Mouse (Mus musculus) embryonic facial prominence, embryonic 11.5 days (tissue): ENCODE data around the gene Iqcn. TPM values are rescaled to one million over a fixed set of nuclear protein-coding genes. Genes with fewer than 3 reads are reported as not detected.

ENCODE experiments used
- polyA plus RNA-seq: library from polyadenylated mRNA; unstranded; fragments of >200 nt; fragmentation: Nextera tagmentation; extraction: Ambion mirVana; gene quantifications from 2 replicates; pipeline ENCODE4 v1.2.1, GENCODE M21; 2014

Iqcn gene
- polyA plus RNA-seq, 1 experiment from 2014 or later = not detected

Other genes starting within 250 kb of the Iqcn start
- 15.4 and 17.9 TPM in 2 replicates for gene Klhl26, start 226.5 kb upstream of the Iqcn start, polyA plus RNA-seq
- gene Tmem59l, start 216.1 kb upstream of the Iqcn start, polyA plus RNA-seq = 25.4 and 25.7 TPM in 2 replicates
- gene Crlf1, start 210.3 kb upstream of the Iqcn start, polyA plus RNA-seq = 63.8 and 64.7 TPM in 2 replicates
- 126 and 140 TPM in 2 replicates for gene Rex1bd, start 196.7 kb upstream of the Iqcn start, polyA plus RNA-seq
- 783 and 884 TPM in 2 replicates for gene Uba52, start 192.7 kb upstream of the Iqcn start, polyA plus RNA-seq
- 175 and 196 TPM in 2 replicates for gene Fkbp8, start 175.7 kb upstream of the Iqcn start, polyA plus RNA-seq
- gene Kxd1, start 175.5 kb upstream of the Iqcn start, polyA plus RNA-seq = 47.4 and 49.9 TPM in 2 replicates
- gene Ell, start 164.0 kb upstream of the Iqcn start, polyA plus RNA-seq = 15.3 and 16.1 TPM in 2 replicates
- gene Isyna1, start 109.1 kb upstream of the Iqcn start, polyA plus RNA-seq = 79.0 and 87.9 TPM in 2 replicates
- 108 and 123 TPM in 2 replicates for gene Ssbp4, start 94.6 kb upstream of the Iqcn start, polyA plus RNA-seq
- 0.32 and 0.98 TPM in 2 replicates for gene Lrrc25, start 87.3 kb upstream of the Iqcn start, polyA plus RNA-seq
- 0.20 TPM in 1 of 2 replicates, not detected in the other for gene Gdf15, start 71.0 kb upstream of the Iqcn start, polyA plus RNA-seq
- gene Pgpep1, start 43.1 kb upstream of the Iqcn start, polyA plus RNA-seq = 59.8 and 71.3 TPM in 2 replicates
- 323 and 334 TPM in 2 replicates for gene Lsm4, start 30.2 kb upstream of the Iqcn start, polyA plus RNA-seq
- gene Jund, start 4.5 kb upstream of the Iqcn start, polyA plus RNA-seq = 94.2 and 104 TPM in 2 replicates
- gene Gm3336, start 15.1 kb downstream of the Iqcn start, polyA plus RNA-seq = not detected in 2 replicates
- 0.06 and 0.20 TPM in 2 replicates for gene Pde4c, start 20.3 kb downstream of the Iqcn start, polyA plus RNA-seq
- gene Rab3a, start 51.2 kb downstream of the Iqcn start, polyA plus RNA-seq = 24.8 and 31.6 TPM in 2 replicates
- gene Mpv17l2, start 57.5 kb downstream of the Iqcn start, polyA plus RNA-seq = 25.8 and 33.5 TPM in 2 replicates
- 30.1 and 33.4 TPM in 2 replicates for gene Pik3r2, start 73.3 kb downstream of the Iqcn start, polyA plus RNA-seq
- gene Mast3, start 101.6 kb downstream of the Iqcn start, polyA plus RNA-seq = 8.3 and 9.7 TPM in 2 replicates
- 0.10 TPM in 1 of 2 replicates, not detected in the other for gene Il12rb1, start 105.0 kb downstream of the Iqcn start, polyA plus RNA-seq
- gene Arrdc2, start 136.3 kb downstream of the Iqcn start, polyA plus RNA-seq = 5.1 and 5.3 TPM in 2 replicates
- 2.9 and 4.0 TPM in 2 replicates for gene Kcnn1, start 159.8 kb downstream of the Iqcn start, polyA plus RNA-seq
- gene Ccdc124, start 170.5 kb downstream of the Iqcn start, polyA plus RNA-seq = 149 and 150 TPM in 2 replicates
- 0.27 and 0.43 TPM in 2 replicates for gene Slc5a5, start 189.3 kb downstream of the Iqcn start, polyA plus RNA-seq
- 3,270 and 3,568 TPM in 2 replicates for gene Rpl18a, start 194.0 kb downstream of the Iqcn start, polyA plus RNA-seq
- gene Map1s, start 202.5 kb downstream of the Iqcn start, polyA plus RNA-seq = 24.9 and 32.5 TPM in 2 replicates